9 mouse cellular contexts compared by ENCODE assay signal in the genomic region with DNA sequence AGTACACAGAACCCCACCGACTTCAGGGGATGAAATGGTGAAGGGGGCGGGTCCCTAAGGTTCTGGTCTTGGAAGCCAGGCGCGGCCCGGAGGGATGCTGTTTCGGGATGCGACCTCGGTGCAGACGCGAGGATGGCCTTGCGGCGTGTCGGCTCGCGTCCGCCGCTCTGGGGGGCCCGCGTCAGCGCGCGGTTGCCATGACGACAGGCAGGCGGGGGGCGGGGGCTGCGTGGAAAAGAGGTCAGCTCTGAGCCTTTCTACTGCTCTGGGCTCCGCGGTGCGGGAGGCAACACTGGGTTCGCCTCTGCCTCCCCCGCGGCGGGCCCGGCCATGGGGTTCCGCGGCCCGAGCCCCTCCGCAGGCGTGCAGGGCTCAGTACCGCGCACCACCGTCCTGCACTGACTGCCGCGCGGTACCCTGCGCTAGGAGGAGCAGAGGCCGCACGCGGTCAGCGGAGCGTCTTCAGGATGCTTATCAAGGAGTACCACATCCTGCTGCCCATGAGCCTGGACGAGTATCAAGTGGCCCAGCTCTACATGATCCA. TPM values are rescaled to one million over a fixed set of nuclear protein-coding genes. Genes with fewer than 3 reads are reported as not detected.
DNase-seq lines count a peak whose midpoint lies in the region; ATAC-seq and TF ChIP-seq lines count a peak whose summit lies in the region.
"Had no signal": no experiment of that assay in that cellular context is flagged by ENCODE, and none has a peak within 500 bp of the region (broad histone marks: within the 10 kb centered on the region; RNA-seq: fewer than 3 reads in every experiment).

No protein-coding gene starts in this region.

- peak overlapping the region; percentile 27; the same call in 1 of the 2 replicates for H3K9ac ChIP-seq in CH12.LX (ENCODE audit: insufficient read depth, low read depth)
- peak overlapping the region; percentile 51 for H3K9ac ChIP-seq in embryonic facial prominence, embryonic 11.5 days (replicated peaks; ENCODE audit: low read length)

- peak overlapping the region; percentile 82 to 92 (median 87) for H3K4me3 ChIP-seq in CH12.LX (replicated peaks in 1 of 3; ENCODE audit: low read depth in 2 of 3, low read length in 2 of 3, poor library complexity in 1 of 3)
- peak overlapping the region; percentile 42 for H3K4me3 ChIP-seq in embryonic facial prominence, embryonic 11.5 days (ENCODE audit: low read depth, low read length)
- peak overlapping the region; percentile 57 for H3K4me3 ChIP-seq in myocyte

- H3K9me3 ChIP-seq in CH12.LX (replicated peaks; ENCODE audit: low read length) = no peaks in the 10 kb centered on the region
- no peaks in the 10 kb centered on the region for H3K9me3 ChIP-seq in embryonic facial prominence, embryonic 11.5 days (replicated peaks; ENCODE audit: control insufficient read depth, low read length)

- TF ChIP-seq POLR2A in CH12.LX (IDR thresholded peaks at IDR 0.05; ENCODE audit: low read depth, low read length) = no peak
- no peak for TF ChIP-seq POLR2A in myocyte (IDR thresholded peaks at IDR 0.05; ENCODE audit: insufficient read length, low read depth)

- TF ChIP-seq RAD21 in CH12.LX (IDR thresholded peaks at IDR 0.05; ENCODE audit: low read depth, low read length) = no peak

- H3K27me3 ChIP-seq in CH12.LX (replicated peaks) (no peaks in the 10 kb centered on the region), myocyte (ENCODE audit: control insufficient read depth, insufficient read depth, insufficient read length) (no peaks in the 10 kb centered on the region)
- H3K27me3 ChIP-seq in embryonic facial prominence, embryonic 11.5 days (ENCODE audit: control insufficient read depth, insufficient read depth, low read length) = peaks cover 19% of the 10 kb centered on the region

- no peak for TF ChIP-seq EP300 in CH12.LX (IDR thresholded peaks at IDR 0.05; ENCODE audit: low read length)

- ATAC-seq in embryonic facial prominence, embryonic 11.5 days (replicated peaks; ENCODE audit: insufficient number of reproducible peaks, low FRiP score, low TSS enrichment, low read depth) = no peak

- H3K4me1 ChIP-seq in CH12.LX (ENCODE audit: control insufficient read depth in 1 of 2, insufficient read depth in 2 of 2) = peaks cover 18 to 71% of the 10 kb centered on the region in 2 experiments
- H3K4me1 ChIP-seq in embryonic facial prominence, embryonic 11.5 days (ENCODE audit: control insufficient read depth, insufficient read depth, low read length) = peaks cover 4% of the 10 kb centered on the region; the same call in 1 of the 2 replicates

- TF ChIP-seq CTCF in CH12.LX (conservative IDR thresholded peaks at IDR 0.05 in 1 of 2, IDR thresholded peaks at IDR 0.05 in 1 of 2; ENCODE audit: low read depth in 2 of 2, low read length in 2 of 2) = no peak

- peak overlapping the region; percentile 59 for H3ac ChIP-seq in myocyte (ENCODE audit: control insufficient read depth, insufficient read length)

- intact Hi-C loops in left cerebral cortex, postnatal 4 days (cut with DNase I) = no loop called here

- WGBS in embryonic facial prominence, embryonic 11.5 days = under 1% methylated on average over 52 of the region's 52 CpGs

- H3K79me2 ChIP-seq in CH12.LX (replicated peaks; ENCODE audit: control insufficient read depth, extremely low read depth, insufficient read depth, poor library complexity, severe bottlenecking) (peaks cover 9% of the 10 kb centered on the region), myocyte (ENCODE audit: control insufficient read depth, insufficient read depth) (peaks cover 15% of the 10 kb centered on the region)

- H3K27ac ChIP-seq in CH12.LX (ENCODE audit: insufficient read depth, low read depth) = no peak overlapping the region
- no peak overlapping the region for H3K27ac ChIP-seq in embryonic facial prominence, embryonic 11.5 days (replicated peaks; ENCODE audit: low read depth, low read length)

- H3K36me3 ChIP-seq in CH12.LX (replicated peaks in 1 of 2; ENCODE audit: control insufficient read depth in 1 of 2, insufficient read depth in 1 of 2, low read length in 1 of 2) = peaks cover 38 to 56% of the 10 kb centered on the region in 2 experiments
- H3K36me3 ChIP-seq in embryonic facial prominence, embryonic 11.5 days (replicated peaks; ENCODE audit: control insufficient read depth, insufficient read depth, low read depth, low read length) = no peaks in the 10 kb centered on the region
- H3K36me3 ChIP-seq in myocyte (ENCODE audit: control insufficient read depth, insufficient read depth) = no peaks in the 10 kb centered on the region

- in situ Hi-C loops in CH12.LX (cut with MboI; ENCODE audit: low pct_ligation_motif_present, low pct_unique_long_range_greater_than_20kb, low sequenced_read_pairs) = no loop called here

- DNase-seq in CH12.LX (ENCODE audit: extremely low read depth) (no peak), MN1 (ENCODE audit: low spot score) (peak; percentile 48)
- DNase-seq in embryonic facial prominence, embryonic 11.5 days (ENCODE audit: low spot score) = peak; percentile 52
- DNase-seq in heart, postnatal 4 days = peak; percentile 47
- DNase-seq in left cerebral cortex, postnatal 4 days = peak; percentile 60
- DNase-seq in testis, postnatal 10 days (ENCODE audit: low spot score) = peak; percentile 70
- DNase-seq in gastrocnemius, adult 18-20 months (ENCODE audit: low spot score) = no peak

- peak overlapping the region; percentile 89 for H3K4me2 ChIP-seq in CH12.LX (ENCODE audit: insufficient read depth, low read depth, poor library complexity, severe bottlenecking)
- peak overlapping the region; percentile 94 for H3K4me2 ChIP-seq in embryonic facial prominence, embryonic 11.5 days (ENCODE audit: low read depth, low read length)
- H3K4me2 ChIP-seq in myocyte (ENCODE audit: low read depth) = peak overlapping the region; percentile 98

- dilution Hi-C loops in CH12.LX (cut with MboI; ENCODE audit: extremely low pct_ligation_motif_present, extremely low pct_unique_long_range_greater_than_20kb, low sequenced_read_pairs) = no loop called here

TF ChIP-seq in CH12.LX, 34 proteins besides CTCF, POLR2A, EP300 and RAD21:
- TF ChIP-seq ZKSCAN1 (IDR thresholded peaks at IDR 0.05; ENCODE audit: borderline replicate concordance, low read depth, low read length) (no peak), SIN3A (IDR thresholded peaks at IDR 0.05; ENCODE audit: low read length) (0 out of 2 replicates have a peak, but pooled peaks have one; percentile 7)

TF ChIP-seq in myocyte, 11 proteins besides CTCF, POLR2A, EP300 and RAD21:
- TF ChIP-seq TCF3 (IDR thresholded peaks at IDR 0.05; ENCODE audit: insufficient read length, low read depth) (no peak), MYOD1 (IDR thresholded peaks at IDR 0.05; ENCODE audit: control insufficient read depth in 1 of 3, insufficient read length in 2 of 3, low read depth in 2 of 3) (peak in 1 of 3 experiments; percentile 3)

RNA-seq across cellular contexts. Expression of gene Pitpnm1, which starts 1.0 kb away (rescaled TPM):
- 43.8 and 46.1 TPM in 2 replicates for total RNA-seq in CH12.LX (2012; rRNA removed)
- total RNA-seq in CH12.LX (2014; rRNA removed) = 14.8 and 15.9 TPM in 2 replicates
- polyA plus RNA-seq in CH12.LX (2012; ENCODE audit: insufficient read length, low read depth) = 33.3 and 34.7 TPM in 2 replicates
- 6.3 and 7.3 TPM in 2 replicates for polyA plus RNA-seq in embryonic facial prominence, embryonic 11.5 days (2014; fragmentation: Nextera tagmentation; extraction: Ambion mirVana)
- total RNA-seq in heart, postnatal 4 days (2021) = 10 to 100 TPM; 41.8 to 42.9 TPM
- 100 to 1,000 TPM; 185 to 187 TPM for total RNA-seq in left cerebral cortex, postnatal 4 days (2021)
- polyA plus RNA-seq in myocyte (2012; fragmentation: generic; extraction: Trizol) = 42.3 TPM
- total RNA-seq in gastrocnemius, adult 18-20 months (2021) = 1 to 10 TPM; 2.0 to 3.7 TPM

RNA-seq across cellular contexts. Expression of gene Cdk2ap2, which starts 3.8 kb away (rescaled TPM):
- total RNA-seq in CH12.LX (2012; rRNA removed) (69.5 and 90.3 TPM in 2 replicates), CH12.LX (2014; rRNA removed) (57.0 and 63.4 TPM in 2 replicates)
- polyA plus RNA-seq in CH12.LX (2012; ENCODE audit: insufficient read length, low read depth) (55.6 and 67.1 TPM in 2 replicates), myocyte (2012; fragmentation: generic; extraction: Trizol) (148 TPM)
- polyA plus RNA-seq in embryonic facial prominence, embryonic 11.5 days (2014; fragmentation: Nextera tagmentation; extraction: Ambion mirVana) = 58.6 and 69.0 TPM in 2 replicates
- 10 to 100 TPM; 22.4 to 23.6 TPM for total RNA-seq in heart, postnatal 4 days (2021)
- total RNA-seq in left cerebral cortex, postnatal 4 days (2021) = 10 to 100 TPM; 27.5 to 28.3 TPM
- total RNA-seq in gastrocnemius, adult 18-20 months (2021) = 10 to 100 TPM; 18.7 to 19.9 TPM

RNA-seq across cellular contexts. Expression of gene Cabp2, which starts 19.4 kb away (rescaled TPM):
- total RNA-seq in CH12.LX (2012; rRNA removed) (not detected in 2 replicates), CH12.LX (2014; rRNA removed) (not detected in 2 replicates)
- polyA plus RNA-seq in CH12.LX (2012; ENCODE audit: insufficient read length, low read depth) (not detected in 2 replicates), myocyte (2012; fragmentation: generic; extraction: Trizol) (not detected)
- polyA plus RNA-seq in embryonic facial prominence, embryonic 11.5 days (2014; fragmentation: Nextera tagmentation; extraction: Ambion mirVana) = not detected in 2 replicates
- total RNA-seq in heart, postnatal 4 days (2021) = not detected
- not detected for total RNA-seq in left cerebral cortex, postnatal 4 days (2021)
- not detected for total RNA-seq in gastrocnemius, adult 18-20 months (2021)
- total RNA-seq: hematopoietic stem cell, adult 5-6 weeks had no signal

RNA-seq across cellular contexts. Expression of gene Aip, which starts 24.9 kb away (rescaled TPM):
- 37.5 and 39.7 TPM in 2 replicates for total RNA-seq in CH12.LX (2012; rRNA removed)
- 10.8 and 11.7 TPM in 2 replicates for total RNA-seq in CH12.LX (2014; rRNA removed)
- 64.8 and 87.9 TPM in 2 replicates for polyA plus RNA-seq in CH12.LX (2012; ENCODE audit: insufficient read length, low read depth)
- polyA plus RNA-seq in embryonic facial prominence, embryonic 11.5 days (2014; fragmentation: Nextera tagmentation; extraction: Ambion mirVana) = 68.3 and 85.1 TPM in 2 replicates
- total RNA-seq in heart, postnatal 4 days (2021) = 10 to 100 TPM; 54.6 to 55.7 TPM
- 10 to 100 TPM; 54.8 to 64.8 TPM for total RNA-seq in left cerebral cortex, postnatal 4 days (2021)
- 250 TPM for polyA plus RNA-seq in myocyte (2012; fragmentation: generic; extraction: Trizol)
- 10 to 100 TPM; 82.2 to 84.7 TPM for total RNA-seq in gastrocnemius, adult 18-20 months (2021)

RNA-seq across cellular contexts. Expression of gene Gpr152, which starts 38.8 kb away (rescaled TPM):
- 0.17 and 0.25 TPM in 2 replicates for total RNA-seq in CH12.LX (2012; rRNA removed)
- 0.05 TPM in 1 of 2 replicates, not detected in the other for total RNA-seq in CH12.LX (2014; rRNA removed)
- 0.71 and 0.82 TPM in 2 replicates for polyA plus RNA-seq in CH12.LX (2012; ENCODE audit: insufficient read length, low read depth)
- not detected in 2 replicates for polyA plus RNA-seq in embryonic facial prominence, embryonic 11.5 days (2014; fragmentation: Nextera tagmentation; extraction: Ambion mirVana)
- under 1 TPM in 1 of 2 experiments, not detected in 1; 0.07 TPM for total RNA-seq in heart, postnatal 4 days (2021)
- not detected for total RNA-seq in left cerebral cortex, postnatal 4 days (2021)
- polyA plus RNA-seq in myocyte (2012; fragmentation: generic; extraction: Trizol) = not detected
- total RNA-seq in gastrocnemius, adult 18-20 months (2021) = not detected
- total RNA-seq: hematopoietic stem cell, adult 5-6 weeks had no signal

Comparison
In these comparisons a context has a peak if more than half of its experiments do, and no peak if none do; other contexts are left out.
1. DNase-seq: peak in MN1 (single experiment), embryonic facial prominence, embryonic 11.5 days (single experiment), heart, postnatal 4 days (single experiment), left cerebral cortex, postnatal 4 days (single experiment) and testis, postnatal 10 days (single experiment); none in CH12.LX (single experiment) and gastrocnemius, adult 18-20 months (single experiment).
2. Peak in every context shown above with its lines, with median percentiles within 50 percentile points of each other: H3K4me2 ChIP-seq and H3K4me3 ChIP-seq.